Mouse (Mus musculus) lung, embryonic 14.5 days (tissue): ENCODE measurements around the gene Apoa4. TPM values are rescaled to one million over a fixed set of nuclear protein-coding genes. Genes with fewer than 3 reads are reported as not detected.

Experiments used
- ATAC-seq: fragments of 200-750 bp; cut with Nextera tagmentation; 2 replicates; pipeline ENCODE4 v1.8.0; 2017; ENCODE audit warnings: mild to moderate bottlenecking, moderate TSS enrichment, moderate library complexity; ENCODE audit not compliant: insufficient read depth
- DNase-seq: peaks from one replicate; pipeline ENCODE4 v3.0.0-alpha.2; 2015
- H3K27ac ChIP-seq: fragments of 300-500 bp; sonication (generic); 2 replicates; pipeline ENCODE4 v1.5.1; 2014; ENCODE audit warnings: low read depth, mild to moderate bottlenecking, moderate library complexity
- H3K27me3 ChIP-seq: fragments of 300-500 bp; sonication (generic); 2 replicates; pipeline ENCODE4 v1.6.1; 2014; ENCODE audit warnings: low read length, control low read depth; ENCODE audit not compliant: insufficient read depth
- H3K36me3 ChIP-seq: fragments of 300-500 bp; sonication (generic); 2 replicates; pipeline ENCODE4 v1.6.1; 2014; ENCODE audit warnings: control low read depth; ENCODE audit not compliant: insufficient read depth
- H3K4me1 ChIP-seq: fragments of 300-500 bp; sonication (generic); 2 replicates; pipeline ENCODE4 v1.6.1; 2014; ENCODE audit warnings: antibody characterized with exemption, control low read depth; ENCODE audit not compliant: insufficient read depth
- H3K4me2 ChIP-seq: fragments of 300-500 bp; sonication (generic); 2 replicates; pipeline ENCODE4 v1.6.1; 2014; ENCODE audit warnings: mild to moderate bottlenecking
- H3K4me3 ChIP-seq: fragments of 300-500 bp; sonication (generic); 2 replicates; pipeline ENCODE4 v1.5.1; 2014; ENCODE audit warnings: low read depth, low read length
- H3K9ac ChIP-seq: fragments of 300-500 bp; sonication (generic); 2 replicates; pipeline ENCODE4 v1.6.1; 2014
- H3K9me3 ChIP-seq: fragments of 300-500 bp; sonication (generic); 2 replicates; pipeline ENCODE4 v1.6.1; 2016; ENCODE audit warnings: low read depth, low read length, control low read depth
- CTCF ChIP-seq: IDR thresholded peaks from 2 replicates; pipeline ENCODE4 v1.5.1; 2016; ENCODE audit warnings: antibody characterized with exemption, low read depth
- WGBS: fragments of 180-500 bp; shearing (Covaris S2); extraction: QIAGEN DNeasy Blood & Tissue Kit; methylation state at CpG from one replicate; pipeline ENCODE4 v1.1.7; 2014; 5-methylcytosine and 5-hydroxymethylcytosine counted together
- polyA plus RNA-seq: library from polyadenylated mRNA; unstranded; fragments of >200 nt; fragmentation: Nextera tagmentation; extraction: Ambion mirVana; gene quantifications from 2 replicates; pipeline ENCODE4 v1.2.1, GENCODE M21; 2014

Apoa4 gene
- polyA plus RNA-seq, 1 experiment from 2014 or later = not detected

DNA sequence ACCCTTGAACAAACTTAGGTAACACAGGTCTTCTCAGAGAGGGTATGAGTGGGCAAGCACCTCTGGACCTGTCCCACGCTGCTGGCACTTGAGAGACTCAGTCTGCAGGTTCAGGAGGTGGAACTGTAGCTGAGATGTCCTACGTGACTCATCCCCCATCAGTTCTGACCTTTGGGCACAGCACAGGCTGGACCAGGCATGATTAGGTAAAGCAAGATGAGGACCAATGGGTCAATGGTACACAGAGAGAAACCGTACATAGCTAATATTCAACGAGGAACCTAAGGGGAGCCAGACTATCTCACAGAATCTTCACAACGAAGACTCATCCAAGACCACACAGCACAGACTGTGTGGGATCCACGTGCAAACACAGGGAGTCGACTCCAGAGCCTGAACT lies 1.6 kb upstream of the Apoa4 start:
- Histone ChIP-seq H3K4me2 (no peak overlapping the region), H3K36me3 (no peaks in the 10 kb centered on the region), H3K27ac (no peak overlapping the region), H3K4me1 (no peaks in the 10 kb centered on the region), H3K4me3 (no peak overlapping the region), H3K27me3 (no peaks in the 10 kb centered on the region), H3K9me3 (no peaks in the 10 kb centered on the region), H3K9ac (no peak overlapping the region)
- ATAC-seq (no peak), DNase-seq (no peak)
- WGBS = 78% methylated on average over 7 of the region's 7 CpGs
- TF ChIP-seq CTCF = no peak

DNA sequence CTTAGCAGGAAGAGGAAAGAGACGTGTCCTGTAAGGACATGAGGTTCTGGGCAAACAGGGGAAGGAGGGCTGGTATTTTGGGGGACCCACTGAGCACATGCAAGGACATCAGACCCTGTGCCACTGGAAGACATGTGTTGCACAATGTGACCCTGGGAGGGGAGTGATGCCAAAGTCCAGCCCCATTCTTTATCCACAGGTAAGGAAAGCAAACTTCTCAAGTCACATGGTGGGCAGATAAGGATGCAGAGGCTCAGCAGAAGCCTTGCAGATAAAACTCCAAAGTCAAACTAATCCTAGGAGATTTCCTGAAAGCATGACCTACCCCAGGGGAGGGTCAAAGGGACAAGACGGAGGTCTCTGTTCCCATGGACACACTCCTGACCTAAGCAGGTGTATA lies 1.3 kb downstream of the Apoa4 start:
- Histone ChIP-seq H3K9ac (no peak overlapping the region), H3K4me3 (no peak overlapping the region), H3K4me2 (no peak overlapping the region), H3K9me3 (no peaks in the 10 kb centered on the region), H3K36me3 (no peaks in the 10 kb centered on the region), H3K4me1 (no peaks in the 10 kb centered on the region), H3K27me3 (no peaks in the 10 kb centered on the region), H3K27ac (no peak overlapping the region)
- 55% methylated on average over 2 of the region's 2 CpGs for WGBS
- no peak for DNase-seq
- no peak for ATAC-seq
- TF ChIP-seq CTCF = no peak

DNA sequence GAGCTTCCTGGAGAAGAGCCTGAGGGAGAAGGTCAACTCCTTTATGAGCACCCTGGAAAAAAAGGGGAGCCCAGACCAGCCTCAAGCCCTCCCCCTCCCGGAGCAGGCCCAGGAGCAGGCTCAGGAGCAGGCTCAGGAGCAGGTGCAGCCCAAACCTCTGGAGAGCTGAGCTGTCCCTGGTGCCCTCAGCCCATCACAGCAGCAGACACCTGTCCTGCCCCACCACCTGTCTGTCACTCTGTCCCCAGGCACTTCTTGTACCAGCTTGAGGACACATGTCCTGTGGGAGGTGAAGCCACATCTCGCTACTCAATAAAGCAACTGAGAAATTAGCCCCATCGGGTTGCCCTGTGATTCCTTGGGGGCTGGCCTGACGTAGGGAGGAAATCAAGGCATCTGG lies 2.6 kb downstream of the Apoa4 start:
- H3K36me3 ChIP-seq = no peaks in the 10 kb centered on the region
- no peaks in the 10 kb centered on the region for H3K27me3 ChIP-seq
- ATAC-seq = no peak
- no peak for TF ChIP-seq CTCF
- 69% methylated on average over 4 of the region's 4 CpGs for WGBS
- no peaks in the 10 kb centered on the region for H3K9me3 ChIP-seq
- H3K27ac ChIP-seq = no peak overlapping the region
- no peaks in the 10 kb centered on the region for H3K4me1 ChIP-seq
- H3K4me3 ChIP-seq = no peak overlapping the region
- H3K4me2 ChIP-seq = no peak overlapping the region
- no peak overlapping the region for H3K9ac ChIP-seq
- no peak for DNase-seq

- 44% methylated on average over 8 of the region's 8 CpGs for WGBS
- Histone ChIP-seq H3K27me3 (no peaks in the 10 kb centered on the region), H3K27ac (no peak overlapping the region), H3K36me3 (no peaks in the 10 kb centered on the region), H3K9me3 (no peaks in the 10 kb centered on the region), H3K4me1 (no peaks in the 10 kb centered on the region), H3K4me3 (no peak overlapping the region), H3K9ac (no peak overlapping the region), H3K4me2 (no peak overlapping the region)
- DNase-seq = no peak
- no peak for TF ChIP-seq CTCF
- no peak for ATAC-seq
These were observed 3.1 kb downstream of the Apoa4 start for GRCm38 (mm10) chr9:46243584-46243983.

- ATAC-seq = peak; percentile 73; the same call in 1 of the 2 replicates
- no peaks in the 10 kb centered on the region for H3K27me3 ChIP-seq
- H3K36me3 ChIP-seq = no peaks in the 10 kb centered on the region
- no peak overlapping the region for H3K4me2 ChIP-seq
- peak; percentile 95 for DNase-seq
- no peak overlapping the region for H3K4me3 ChIP-seq
- no peaks in the 10 kb centered on the region for H3K4me1 ChIP-seq
- H3K9me3 ChIP-seq = no peaks in the 10 kb centered on the region
- H3K27ac ChIP-seq = no peak overlapping the region
- 21% methylated on average over 11 of the region's 11 CpGs for WGBS
- no peak overlapping the region for H3K9ac ChIP-seq
- peak; percentile 89 for TF ChIP-seq CTCF
These were observed 6.3 kb downstream of the Apoa4 start for GRCm38 (mm10) chr9:46246752-46247324.

DNA sequence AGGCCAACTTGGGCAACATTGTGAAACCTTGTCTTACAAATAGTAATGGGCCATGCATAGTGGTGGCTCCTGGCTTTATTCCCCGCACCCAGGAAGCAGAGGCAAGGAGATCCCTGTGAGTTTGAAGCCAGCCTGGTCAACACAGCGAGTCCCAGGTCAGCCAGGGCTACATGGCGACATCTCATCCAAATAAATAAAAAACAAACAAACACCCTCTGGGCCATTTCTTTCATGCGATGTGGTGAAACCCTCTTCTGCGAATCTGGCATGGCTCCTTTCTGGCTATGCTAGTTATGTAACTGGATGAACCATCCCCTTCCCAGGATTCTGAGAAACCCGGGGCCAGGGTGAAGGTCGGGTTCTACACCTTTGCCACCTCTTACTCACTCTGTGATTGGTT lies 15.7 kb downstream of the Apoa4 start:
- no peak overlapping the region for H3K4me3 ChIP-seq
- whole genome bisulfite sequencing = 80% methylated on average over 7 of the region's 7 CpGs
- no peaks in the 10 kb centered on the region for H3K36me3 ChIP-seq
- H3K27ac ChIP-seq = no peak overlapping the region
- H3K4me2 ChIP-seq = no peak overlapping the region
- H3K27me3 ChIP-seq = no peaks in the 10 kb centered on the region
- TF ChIP-seq CTCF = no peak
- no peak for ATAC-seq
- H3K9ac ChIP-seq = no peak overlapping the region
- no peaks in the 10 kb centered on the region for H3K4me1 ChIP-seq
- H3K9me3 ChIP-seq = no peaks in the 10 kb centered on the region
- DNase-seq = no peak

- DNase-seq (no peak), ATAC-seq (no peak)
- Histone ChIP-seq H3K27me3 (no peaks in the 10 kb centered on the region), H3K27ac (no peak overlapping the region), H3K36me3 (no peaks in the 10 kb centered on the region), H3K4me1 (no peaks in the 10 kb centered on the region), H3K4me2 (no peak overlapping the region), H3K9me3 (no peaks in the 10 kb centered on the region), H3K4me3 (no peak overlapping the region), H3K9ac (no peak overlapping the region)
- 74% methylated on average over 10 of the region's 10 CpGs for WGBS
- no peak for TF ChIP-seq CTCF
These were observed 16.3 kb downstream of the Apoa4 start for GRCm38 (mm10) chr9:46256658-46257385.
